Mouse (Mus musculus) heart, postnatal 14 days (tissue): Measurements from ENCODE around the gene Gcm1. TPM values are rescaled to one million over a fixed set of nuclear protein-coding genes. Genes with fewer than 3 reads are reported as not detected.

Experiments used
- DNase-seq, 2 experiments: peaks; one replicate each; pipeline ENCODE4 v3.0.0; 2021 to 2022
- intact Hi-C: fragments of 180-260 bp; cut with DNase I; formaldehyde crosslinking; loops from one replicate; pipeline ENCODE4 v1.15.1; 2025
- total RNA-seq, 2 experiments: library from RNA; stranded (reverse); gene quantifications; 2 replicates each; pipeline ENCODE4 v1.2.3; 2021

Gcm1 gene
- total RNA-seq, 2 experiments from 2014 or later: not detected

- intact Hi-C loops: no loop called here
- DNase-seq: no peak
These were observed 38.2 kb downstream of the Gcm1 start for GRCm38 (mm10) chr9:78089906-78090305.

- no peak for DNase-seq
- intact Hi-C loops: no loop called here
These were observed 38.9 kb downstream of the Gcm1 start for GRCm38 (mm10) chr9:78090596-78090995.

GRCm38 (mm10) chr9:78095686-78096085, 44.0 kb downstream of the Gcm1 start:
- DNase-seq: no peak
- intact Hi-C loops: no loop called here

GRCm38 (mm10) chr9:78096376-78096775, 44.7 kb downstream of the Gcm1 start:
- intact Hi-C loops: no loop called here
- no peak for DNase-seq

GRCm38 (mm10) chr9:78100956-78101355, 49.2 kb downstream of the Gcm1 start:
- intact Hi-C loops: loop anchor here (10.0 kb wide), 1 partner anchor 344 kb away; the partner anchor contains the start of genes Cgas, Gm17324 and Mto1
- DNase-seq: no peak

GRCm38 (mm10) chr9:78101431-78101830, 49.7 kb downstream of the Gcm1 start:
- intact Hi-C loops: loop anchor here (10.0 kb wide), 1 partner anchor 343 kb away; the partner anchor contains the start of genes Cgas, Gm17324 and Mto1
- DNase-seq: no peak

- no peak for DNase-seq
- intact Hi-C loops: loop anchor here (10.0 kb wide), 1 partner anchor 341 kb away; the partner anchor contains the start of genes Cgas, Gm17324 and Mto1
These were observed 52.3 kb downstream of the Gcm1 start for GRCm38 (mm10) chr9:78103965-78104560.

GRCm38 (mm10) chr9:78104973-78105372, 53.2 kb downstream of the Gcm1 start:
- no peak for DNase-seq
- intact Hi-C loops: loop anchor here (10.0 kb wide), 1 partner anchor 340 kb away; the partner anchor contains the start of genes Cgas, Gm17324 and Mto1

- DNase-seq: no peak
- intact Hi-C loops: loop anchor here (10.0 kb wide), 1 partner anchor 339 kb away; the partner anchor contains the start of genes Cgas, Gm17324 and Mto1
These were observed 53.8 kb downstream of the Gcm1 start for GRCm38 (mm10) chr9:78105501-78105932.

- intact Hi-C loops: loop anchor here (10.0 kb wide), 1 partner anchor 338 kb away; the partner anchor contains the start of genes Cgas, Gm17324 and Mto1
- DNase-seq: no peak
These were observed 55.1 kb downstream of the Gcm1 start for GRCm38 (mm10) chr9:78106821-78107220.

- intact Hi-C loops: loop anchor here (10.0 kb wide), 1 partner anchor 337 kb away; the partner anchor contains the start of genes Cgas, Gm17324 and Mto1
- no peak for DNase-seq
These were observed 55.8 kb downstream of the Gcm1 start for GRCm38 (mm10) chr9:78107582-78107911.

GRCm38 (mm10) chr9:78107912-78108795, 56.4 kb downstream of the Gcm1 start:
- intact Hi-C loops: loop anchor here (10.0 kb wide), 1 partner anchor 337 kb away; the partner anchor contains the start of genes Cgas, Gm17324 and Mto1

GRCm38 (mm10) chr9:78108796-78109239, 57.1 kb downstream of the Gcm1 start, which contains the start of the genes Fbxo9 and Ick:
Gene Fbxo9 (minus strand): TSS chr9:78109065.
Gene Ick (plus strand): TSS chr9:78109192.
- peak; percentile 81 to 88 for DNase-seq
- intact Hi-C loops: loop anchor here (10.0 kb wide), 1 partner anchor 336 kb away; the partner anchor contains the start of genes Cgas, Gm17324 and Mto1

More at GRCm38 (mm10) chr9:78107912-78108795, 56.4 kb downstream of the Gcm1 start:
- DNase-seq: peak; percentile 88 to 92

- intact Hi-C loops: loop anchor here (5.0 to 10.0 kb wide), 3 partner anchors 83 to 335 kb away; partner anchors contain the start of genes Cgas, Elovl5, Gm17324 and Mto1
- no peak for DNase-seq
These were observed 57.9 kb downstream of the Gcm1 start for GRCm38 (mm10) chr9:78109656-78110055.

GRCm38 (mm10) chr9:78111456-78111855, 59.7 kb downstream of the Gcm1 start:
- DNase-seq: no peak
- intact Hi-C loops: loop anchor here (5.0 kb wide), 2 partner anchors 81 to 194 kb away; partner anchors contain the start of gene Elovl5

- DNase-seq: peak; percentile 95 to 97
- intact Hi-C loops: loop anchor here (1.0 to 5.0 kb wide), 3 partner anchors 41 to 196 kb away; partner anchors contain the start of gene Elovl5
These were observed 61.2 kb downstream of the Gcm1 start for GRCm38 (mm10) chr9:78112770-78113537.

GRCm38 (mm10) chr9:78113538-78113885, 61.8 kb downstream of the Gcm1 start:
- DNase-seq: no peak
- intact Hi-C loops: loop anchor here (1.0 to 5.0 kb wide), 3 partner anchors 41 to 196 kb away; partner anchors contain the start of gene Elovl5
